Mouse (Mus musculus): ENCODE results near the gene Rpl28. TPM values are rescaled to one million over a fixed set of nuclear protein-coding genes. Genes with fewer than 3 reads are reported as not detected.

Gene Rpl28
- polyA plus RNA-seq, 1 experiment = 636 TPM

- no peak overlapping the region for H3K4me3 ChIP-seq (ENCODE audit: insufficient read depth, low read length)
- H3K27ac ChIP-seq (ENCODE audit: insufficient read depth, low read depth, low read length) = no peak overlapping the region
- TF ChIP-seq POLR2A (IDR thresholded peaks at IDR 0.05; ENCODE audit: borderline replicate concordance, low read depth, low read length) = no peak
- TF ChIP-seq CTCF (IDR thresholded peaks at IDR 0.05; ENCODE audit: low read depth, low read length) = no peak
- H3K4me1 ChIP-seq (ENCODE audit: control insufficient read depth, insufficient read depth, low read length) = no peaks in the 10 kb centered on the region
Observed at GRCm38 (mm10) chr7:4830476-4830875, 37.8 kb downstream of the Rpl28 start.

GRCm38 (mm10) chr7:4835631-4836327, 43.1 kb downstream of the Rpl28 start:
- H3K4me1 ChIP-seq (ENCODE audit: control insufficient read depth, insufficient read depth, low read length) = no peaks in the 10 kb centered on the region
- no peak overlapping the region for H3K27ac ChIP-seq (ENCODE audit: insufficient read depth, low read depth, low read length)
- H3K4me3 ChIP-seq (ENCODE audit: insufficient read depth, low read length) = peak overlapping the region; percentile 47
- TF ChIP-seq POLR2A (IDR thresholded peaks at IDR 0.05; ENCODE audit: borderline replicate concordance, low read depth, low read length) (no peak), CTCF (IDR thresholded peaks at IDR 0.05; ENCODE audit: low read depth, low read length) (no peak)

- H3K27ac ChIP-seq (ENCODE audit: insufficient read depth, low read depth, low read length) = no peak overlapping the region
- peak overlapping the region; percentile 47 for H3K4me3 ChIP-seq (ENCODE audit: insufficient read depth, low read length)
- no peaks in the 10 kb centered on the region for H3K4me1 ChIP-seq (ENCODE audit: control insufficient read depth, insufficient read depth, low read length)
- TF ChIP-seq POLR2A (IDR thresholded peaks at IDR 0.05; ENCODE audit: borderline replicate concordance, low read depth, low read length) = no peak
- TF ChIP-seq CTCF (IDR thresholded peaks at IDR 0.05; ENCODE audit: low read depth, low read length) = no peak
Observed at GRCm38 (mm10) chr7:4836351-4836792, 43.7 kb downstream of the Rpl28 start.

GRCm38 (mm10) chr7:4837639-4838038, 45.0 kb downstream of the Rpl28 start:
- no peak overlapping the region for H3K27ac ChIP-seq (ENCODE audit: insufficient read depth, low read depth, low read length)
- no peaks in the 10 kb centered on the region; the same call in 1 of the 2 replicates for H3K4me1 ChIP-seq (ENCODE audit: control insufficient read depth, insufficient read depth, low read length)
- no peak overlapping the region for H3K4me3 ChIP-seq (ENCODE audit: insufficient read depth, low read length)
- TF ChIP-seq CTCF (IDR thresholded peaks at IDR 0.05; ENCODE audit: low read depth, low read length) = no peak
- no peak for TF ChIP-seq POLR2A (IDR thresholded peaks at IDR 0.05; ENCODE audit: borderline replicate concordance, low read depth, low read length)

- Histone ChIP-seq H3K4me1 (ENCODE audit: control insufficient read depth, insufficient read depth, low read length) (no peaks in the 10 kb centered on the region; the same call in 1 of the 2 replicates), H3K27ac (ENCODE audit: insufficient read depth, low read depth, low read length) (no peak overlapping the region), H3K4me3 (ENCODE audit: insufficient read depth, low read length) (no peak overlapping the region)
- no peak for TF ChIP-seq POLR2A (IDR thresholded peaks at IDR 0.05; ENCODE audit: borderline replicate concordance, low read depth, low read length)
Observed at GRCm38 (mm10) chr7:4842077-4842476, 49.4 kb downstream of the Rpl28 start.

GRCm38 (mm10) chr7:4842634-4843131, 50.0 kb downstream of the Rpl28 start:
- TF ChIP-seq POLR2A (IDR thresholded peaks at IDR 0.05; ENCODE audit: borderline replicate concordance, low read depth, low read length) (no peak), CTCF (IDR thresholded peaks at IDR 0.05; ENCODE audit: low read depth, low read length) (no peak)
- no peaks in the 10 kb centered on the region; the same call in 1 of the 2 replicates for H3K4me1 ChIP-seq (ENCODE audit: control insufficient read depth, insufficient read depth, low read length)
- no peak overlapping the region for H3K4me3 ChIP-seq (ENCODE audit: insufficient read depth, low read length)
- no peak overlapping the region for H3K27ac ChIP-seq (ENCODE audit: insufficient read depth, low read depth, low read length)

- Histone ChIP-seq H3K4me3 (ENCODE audit: insufficient read depth, low read length) (no peak overlapping the region), H3K27ac (ENCODE audit: insufficient read depth, low read depth, low read length) (no peak overlapping the region), H3K4me1 (ENCODE audit: control insufficient read depth, insufficient read depth, low read length) (no peaks in the 10 kb centered on the region; the same call in 1 of the 2 replicates)
- TF ChIP-seq POLR2A (IDR thresholded peaks at IDR 0.05; ENCODE audit: borderline replicate concordance, low read depth, low read length) = no peak
- no peak for TF ChIP-seq CTCF (IDR thresholded peaks at IDR 0.05; ENCODE audit: low read depth, low read length)
Observed at GRCm38 (mm10) chr7:4843604-4844244, 51.0 kb downstream of the Rpl28 start.

GRCm38 (mm10) chr7:4844245-4844916, 51.7 kb downstream of the Rpl28 start, which contains the start of gene Shisa7:
TSS of gene Shisa7 (minus strand) at chr7:4844696.
- no peak for TF ChIP-seq POLR2A (IDR thresholded peaks at IDR 0.05; ENCODE audit: borderline replicate concordance, low read depth, low read length)
- TF ChIP-seq CTCF (IDR thresholded peaks at IDR 0.05; ENCODE audit: low read depth, low read length) = no peak
- no peak within 1 kb of the TSS for H3K4me3 ChIP-seq (ENCODE audit: insufficient read depth, low read length)
- no peaks in the 10 kb centered on the region; the same call in 1 of the 2 replicates for H3K4me1 ChIP-seq (ENCODE audit: control insufficient read depth, insufficient read depth, low read length)
- no peak within 1 kb of the TSS for H3K27ac ChIP-seq (ENCODE audit: insufficient read depth, low read depth, low read length)

Other genes starting within 250 kb of the Rpl28 start
- gene Syt5, start 245.3 kb upstream of the Rpl28 start, polyA plus RNA-seq (2012; ENCODE audit: insufficient read depth, insufficient read length, missing spikeins) = not detected in 2 replicates
- not detected in 2 replicates for gene Ptprh, start 188.8 kb upstream of the Rpl28 start, polyA plus RNA-seq (2012; ENCODE audit: insufficient read depth, insufficient read length, missing spikeins)
- 10.9 and 14.8 TPM in 2 replicates for gene Tmem86b, start 161.5 kb upstream of the Rpl28 start, polyA plus RNA-seq (2012; ENCODE audit: insufficient read depth, insufficient read length, missing spikeins)
- gene Ppp6r1, start 133.9 kb upstream of the Rpl28 start, polyA plus RNA-seq (2012; ENCODE audit: insufficient read depth, insufficient read length, missing spikeins) = 84.8 and 90.0 TPM in 2 replicates
- 24.7 and 26.7 TPM in 2 replicates for gene Hspbp1, start 107.8 kb upstream of the Rpl28 start, polyA plus RNA-seq (2012; ENCODE audit: insufficient read depth, insufficient read length, missing spikeins)
- 0.64 TPM in 1 of 2 replicates, not detected in the other for gene Brsk1, start 102.3 kb upstream of the Rpl28 start, polyA plus RNA-seq (2012; ENCODE audit: insufficient read depth, insufficient read length, missing spikeins)
- gene Tmem150b, start 67.6 kb upstream of the Rpl28 start, polyA plus RNA-seq (2012; ENCODE audit: insufficient read depth, insufficient read length, missing spikeins) = 33.6 and 36.4 TPM in 2 replicates
- gene Kmt5c, start 52.8 kb upstream of the Rpl28 start, polyA plus RNA-seq (2012; ENCODE audit: insufficient read depth, insufficient read length, missing spikeins) = 109 and 120 TPM in 2 replicates
- gene Cox6b2, start 39.8 kb upstream of the Rpl28 start, polyA plus RNA-seq (2012; ENCODE audit: insufficient read depth, insufficient read length, missing spikeins) = 8.0 and 8.1 TPM in 2 replicates
- not detected in 2 replicates for gene Fam71e2, start 21.6 kb upstream of the Rpl28 start, polyA plus RNA-seq (2012; ENCODE audit: insufficient read depth, insufficient read length, missing spikeins)
- not detected in 2 replicates for gene Il11, start 10.0 kb upstream of the Rpl28 start, polyA plus RNA-seq (2012; ENCODE audit: insufficient read depth, insufficient read length, missing spikeins)
- gene Tmem190, start 9.9 kb upstream of the Rpl28 start, polyA plus RNA-seq (2012; ENCODE audit: insufficient read depth, insufficient read length, missing spikeins) = not detected in 2 replicates
- 2.1 and 3.6 TPM in 2 replicates for gene Tmem238, start 3.2 kb upstream of the Rpl28 start, polyA plus RNA-seq (2012; ENCODE audit: insufficient read depth, insufficient read length, missing spikeins)
- 109 and 131 TPM in 2 replicates for gene Ube2s, start 19.7 kb downstream of the Rpl28 start, polyA plus RNA-seq (2012; ENCODE audit: insufficient read depth, insufficient read length, missing spikeins)
- gene Shisa7, start 51.8 kb downstream of the Rpl28 start, polyA plus RNA-seq (2012; ENCODE audit: insufficient read depth, insufficient read length, missing spikeins) = not detected in 2 replicates
- 20.4 and 21.2 TPM in 2 replicates for gene Isoc2b, start 77.4 kb downstream of the Rpl28 start, polyA plus RNA-seq (2012; ENCODE audit: insufficient read depth, insufficient read length, missing spikeins)
- gene Isoc2a, start 84.3 kb downstream of the Rpl28 start, polyA plus RNA-seq (2012; ENCODE audit: insufficient read depth, insufficient read length, missing spikeins) = 15.5 and 16.4 TPM in 2 replicates
- not detected in 2 replicates for gene Gm36210, start 113.6 kb downstream of the Rpl28 start, polyA plus RNA-seq (2012; ENCODE audit: insufficient read depth, insufficient read length, missing spikeins)
- gene Zfp628, start 122.3 kb downstream of the Rpl28 start, polyA plus RNA-seq (2012; ENCODE audit: insufficient read depth, insufficient read length, missing spikeins) = 7.1 and 8.7 TPM in 2 replicates
- 0.78 and 1.6 TPM in 2 replicates for gene Nat14, start 129.2 kb downstream of the Rpl28 start, polyA plus RNA-seq (2012; ENCODE audit: insufficient read depth, insufficient read length, missing spikeins)
- gene Ssc5d, start 132.9 kb downstream of the Rpl28 start, polyA plus RNA-seq (2012; ENCODE audit: insufficient read depth, insufficient read length, missing spikeins) = 0.24 TPM in 1 of 2 replicates, not detected in the other
- 0.58 TPM in 1 of 2 replicates, not detected in the other for gene Sbk2, start 171.5 kb downstream of the Rpl28 start, polyA plus RNA-seq (2012; ENCODE audit: insufficient read depth, insufficient read length, missing spikeins)
- gene Sbk3, start 178.3 kb downstream of the Rpl28 start, polyA plus RNA-seq (2012; ENCODE audit: insufficient read depth, insufficient read length, missing spikeins) = not detected in 2 replicates
- gene Zfp579, start 203.3 kb downstream of the Rpl28 start, polyA plus RNA-seq (2012; ENCODE audit: insufficient read depth, insufficient read length, missing spikeins) = 33.6 and 34.6 TPM in 2 replicates
- 32.9 and 36.4 TPM in 2 replicates for gene Zfp524, start 221.5 kb downstream of the Rpl28 start, polyA plus RNA-seq (2012; ENCODE audit: insufficient read depth, insufficient read length, missing spikeins)
- 20.5 and 23.6 TPM in 2 replicates for gene Fiz1, start 221.8 kb downstream of the Rpl28 start, polyA plus RNA-seq (2012; ENCODE audit: insufficient read depth, insufficient read length, missing spikeins)
- not detected in 2 replicates for gene Gm44973, start 222.6 kb downstream of the Rpl28 start, polyA plus RNA-seq (2012; ENCODE audit: insufficient read depth, insufficient read length, missing spikeins)
- 19.8 and 30.1 TPM in 2 replicates for gene Zfp865, start 227.5 kb downstream of the Rpl28 start, polyA plus RNA-seq (2012; ENCODE audit: insufficient read depth, insufficient read length, missing spikeins)
- gene Ccdc106, start 227.7 kb downstream of the Rpl28 start, polyA plus RNA-seq (2012; ENCODE audit: insufficient read depth, insufficient read length, missing spikeins) = 0.43 and 0.61 TPM in 2 replicates
- not detected in 2 replicates for gene 4632433K11Rik, start 241.2 kb downstream of the Rpl28 start, polyA plus RNA-seq (2012; ENCODE audit: insufficient read depth, insufficient read length, missing spikeins)
- 2.6 and 3.8 TPM in 2 replicates for gene Zfp784, start 245.6 kb downstream of the Rpl28 start, polyA plus RNA-seq (2012; ENCODE audit: insufficient read depth, insufficient read length, missing spikeins)

All from bone marrow macrophage, adult 2 months (primary cell).